ENCODE assay signal across 15 mouse cellular contexts in the genomic region with DNA sequence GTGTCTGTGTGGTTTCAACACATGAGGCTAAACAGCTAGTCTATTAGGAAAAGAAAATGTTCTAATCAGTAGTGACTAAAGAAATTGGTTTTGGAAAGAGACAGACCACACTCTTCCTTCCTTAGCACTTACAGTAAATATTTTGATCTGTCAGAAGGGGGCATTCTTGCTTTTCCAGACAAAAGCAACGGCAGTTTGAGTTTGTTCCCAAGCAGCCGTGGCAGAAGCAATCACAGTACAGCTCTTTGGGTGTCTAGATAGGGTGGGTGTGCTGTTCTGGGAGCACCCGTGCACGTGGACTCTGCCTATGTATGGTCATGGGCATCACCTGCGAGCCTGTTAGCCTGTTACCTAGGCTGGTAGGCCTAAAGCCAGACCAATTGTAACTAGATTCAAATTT.
"Had no signal": no experiment of that assay in that cellular context is flagged by ENCODE, and none has a peak within 500 bp of the region (broad histone marks: within the 10 kb centered on the region; RNA-seq: fewer than 3 reads in every experiment).

No protein-coding gene starts in this region.

- ATAC-seq: liver, postnatal 0 days; midbrain, embryonic 16.5 days had no signal

- H3K27ac ChIP-seq: limb, embryonic 12.5 days; liver, embryonic 13.5 days; lung, embryonic 15.5 days; macrophage; midbrain, embryonic 12.5 days; stomach, postnatal 0 days had no signal

- H3K27me3 ChIP-seq: limb, embryonic 12.5 days; liver, embryonic 13.5 days; lung, embryonic 15.5 days had no signal

- DNase-seq: kidney, adult 11 months; kidney, postnatal 25 days; liver; liver, embryonic 13.5 days; liver, postnatal 0 days; lung, postnatal 14 days; thymus, adult 2 months; thymus, postnatal 25 days had no signal

- H3K36me3 ChIP-seq: limb, embryonic 12.5 days; liver, embryonic 13.5 days; lung, embryonic 15.5 days; midbrain, embryonic 12.5 days had no signal

- H3K4me2 ChIP-seq: limb, embryonic 12.5 days; liver, embryonic 13.5 days; lung, embryonic 15.5 days; midbrain, embryonic 12.5 days had no signal

- H3K4me1 ChIP-seq: limb, embryonic 12.5 days; liver, embryonic 13.5 days; lung, embryonic 15.5 days; midbrain, embryonic 12.5 days had no signal

- H3K9ac ChIP-seq: limb, embryonic 12.5 days; liver, embryonic 13.5 days; liver, postnatal 0 days; lung, embryonic 15.5 days; midbrain, embryonic 12.5 days had no signal

- H3K9me3 ChIP-seq: limb, embryonic 12.5 days; liver, embryonic 13.5 days; lung, embryonic 15.5 days; megakaryocyte, embryonic 14.5 days; midbrain, embryonic 12.5 days had no signal

- H3K4me3 ChIP-seq: limb, embryonic 12.5 days; liver, embryonic 13.5 days; lung, embryonic 15.5 days; megakaryocyte, embryonic 14.5 days; midbrain, embryonic 12.5 days had no signal
